Mouse (Mus musculus) heart, embryonic 14.5 days (tissue): ENCODE data around the gene Sema6b. TPM values are rescaled to one million over a fixed set of nuclear protein-coding genes. Genes with fewer than 3 reads are reported as not detected.
A peak's percentile ranks its signal among the peaks of the same experiment; 100 is the strongest.

Experiments used
- ATAC-seq: fragments of 200-750 bp; cut with Nextera tagmentation; 2 replicates; pipeline ENCODE4 v1.8.0; 2017; ENCODE audit warnings: low read depth, moderate TSS enrichment; ENCODE audit not compliant: insufficient number of reproducible peaks, insufficient read depth, low FRiP score
- H3K27ac ChIP-seq, 2 experiments: fragments of 200-500 bp in 1 of 2; fragments of 300-500 bp in 1 of 2; sonication (generic) in 1 of 2; replicated peaks in 1 of 2; 2 replicates each; pipeline ENCODE4 v1.5.1; 2012 to 2014; ENCODE audit warnings: low read depth in 2 of 2, low read length in 2 of 2, control low read depth in 1 of 2, mild to moderate bottlenecking in 1 of 2, mixed read lengths in 1 of 2; ENCODE audit not compliant: control insufficient read depth in 1 of 2, insufficient read depth in 1 of 2
- H3K27me3 ChIP-seq: fragments of 300-500 bp; sonication (generic); 2 replicates; pipeline ENCODE4 v1.6.1; 2014; ENCODE audit warnings: mild to moderate bottlenecking, low read length, control low read depth; ENCODE audit not compliant: control insufficient read depth, insufficient read depth
- H3K36me3 ChIP-seq: fragments of 300-500 bp; sonication (generic); 2 replicates; pipeline ENCODE4 v1.6.1; 2014; ENCODE audit warnings: mild to moderate bottlenecking, control low read depth, low read length, mixed read lengths; ENCODE audit not compliant: control insufficient read depth, insufficient read depth
- H3K4me1 ChIP-seq, 2 experiments: fragments of 200-500 bp in 1 of 2; fragments of 300-500 bp in 1 of 2; sonication (generic) in 1 of 2; 2 replicates each; pipeline ENCODE4 v1.6.1; 2012 to 2014; ENCODE audit warnings: low read length in 2 of 2, control low read depth in 1 of 2, mixed read lengths in 1 of 2; ENCODE audit not compliant: control insufficient read depth in 2 of 2, insufficient read depth in 2 of 2
- H3K4me2 ChIP-seq: fragments of 300-500 bp; sonication (generic); 2 replicates; pipeline ENCODE4 v1.6.1; 2014; ENCODE audit warnings: mild to moderate bottlenecking, low read length
- H3K4me3 ChIP-seq, 2 experiments: fragments of 200-500 bp in 1 of 2; fragments of 300-500 bp in 1 of 2; sonication (generic) in 1 of 2; 2 replicates each; pipeline ENCODE4 v1.5.1; 2012 to 2014; ENCODE audit warnings: low read length in 2 of 2, mild to moderate bottlenecking in 2 of 2, control low read depth in 1 of 2, low read depth in 1 of 2, moderate library complexity in 1 of 2; ENCODE audit not compliant: control insufficient read depth in 1 of 2, insufficient read depth in 1 of 2
- H3K9ac ChIP-seq: fragments of 300-500 bp; sonication (generic); 2 replicates; pipeline ENCODE4 v1.6.1; 2014; ENCODE audit warnings: mild to moderate bottlenecking, low read length
- H3K9me3 ChIP-seq: fragments of 300-500 bp; sonication (generic); 2 replicates; pipeline ENCODE4 v1.6.1; 2016; ENCODE audit warnings: low read length, control low read depth; ENCODE audit not compliant: control insufficient read depth
- WGBS: fragments of 180-500 bp; shearing (Covaris S2); extraction: QIAGEN DNeasy Blood & Tissue Kit; methylation state at CpG from one replicate; pipeline ENCODE4 v1.1.7; 2014; 5-methylcytosine and 5-hydroxymethylcytosine counted together
- polyA plus RNA-seq: library from polyadenylated mRNA; unstranded; fragments of >200 nt; fragmentation: Nextera tagmentation; extraction: Ambion mirVana; gene quantifications from 2 replicates; pipeline ENCODE4 v1.2.1, GENCODE M21; 2014

Sema6b gene
- polyA plus RNA-seq, 1 experiment from 2014 or later = 0.85 TPM

DNA sequence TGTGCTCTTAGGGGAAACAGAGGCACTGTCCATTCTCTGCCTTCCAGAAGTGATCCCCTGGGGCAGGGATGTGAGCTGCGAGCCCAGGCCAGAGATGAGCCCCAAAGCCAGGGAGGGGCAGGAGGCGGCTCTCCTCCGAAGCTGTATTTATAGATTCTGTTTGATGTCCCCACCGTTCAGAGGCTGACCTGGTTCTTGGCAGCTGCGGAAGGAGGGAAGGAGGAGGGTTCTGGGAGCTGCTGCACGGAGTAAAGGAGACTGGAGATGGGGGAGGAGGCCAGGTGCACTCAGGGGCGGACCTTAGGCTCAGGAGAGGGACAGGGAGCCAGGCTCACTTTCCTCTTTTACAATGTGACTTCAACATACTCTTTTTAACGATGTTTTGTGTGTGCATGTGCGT, 6.0 kb upstream of the Sema6b start:
- ATAC-seq = no peak
- 13% methylated on average over 9 of the region's 9 CpGs for WGBS
- no peak overlapping the region for H3K4me3 ChIP-seq
- H3K9me3 ChIP-seq = no peaks in the 10 kb centered on the region
- H3K27ac ChIP-seq = no peak overlapping the region
- H3K4me1 ChIP-seq = peaks cover 3 to 13% of the 10 kb centered on the region in 2 experiments; a peak in 3 of 4 replicates
- peaks cover 100% of the 10 kb centered on the region for H3K27me3 ChIP-seq
- no peak overlapping the region for H3K9ac ChIP-seq
- H3K36me3 ChIP-seq = no peaks in the 10 kb centered on the region
- H3K4me2 ChIP-seq = no peak overlapping the region

DNA sequence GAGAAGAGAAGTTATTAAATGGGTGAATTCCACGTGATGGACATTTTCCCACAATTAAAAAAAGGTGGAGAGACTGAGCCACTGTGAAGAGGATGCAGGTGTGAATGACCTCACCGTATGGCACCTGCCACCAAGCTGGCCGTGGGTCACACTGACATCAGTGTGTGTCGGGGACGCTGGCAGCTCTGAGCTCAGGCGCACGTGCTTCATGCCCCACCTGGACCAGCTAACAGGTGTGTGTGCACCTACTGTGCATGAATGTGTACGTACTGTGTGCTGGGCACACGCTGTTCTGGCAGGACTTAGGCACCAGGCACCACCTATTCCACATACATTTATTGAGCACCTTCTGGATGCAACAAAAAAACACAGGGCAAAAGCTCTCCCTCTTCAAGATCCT, 4.4 kb upstream of the Sema6b start:
- H3K4me2 ChIP-seq = no peak overlapping the region
- peaks cover 100% of the 10 kb centered on the region for H3K27me3 ChIP-seq
- H3K9ac ChIP-seq = no peak overlapping the region
- 67% methylated on average over 9 of the region's 9 CpGs for WGBS
- H3K4me1 ChIP-seq = peaks cover 3 to 18% of the 10 kb centered on the region in 2 experiments; a peak in 3 of 4 replicates
- no peak overlapping the region for H3K27ac ChIP-seq
- ATAC-seq = no peak
- no peaks in the 10 kb centered on the region for H3K9me3 ChIP-seq
- no peaks in the 10 kb centered on the region for H3K36me3 ChIP-seq
- H3K4me3 ChIP-seq = no peak overlapping the region

DNA sequence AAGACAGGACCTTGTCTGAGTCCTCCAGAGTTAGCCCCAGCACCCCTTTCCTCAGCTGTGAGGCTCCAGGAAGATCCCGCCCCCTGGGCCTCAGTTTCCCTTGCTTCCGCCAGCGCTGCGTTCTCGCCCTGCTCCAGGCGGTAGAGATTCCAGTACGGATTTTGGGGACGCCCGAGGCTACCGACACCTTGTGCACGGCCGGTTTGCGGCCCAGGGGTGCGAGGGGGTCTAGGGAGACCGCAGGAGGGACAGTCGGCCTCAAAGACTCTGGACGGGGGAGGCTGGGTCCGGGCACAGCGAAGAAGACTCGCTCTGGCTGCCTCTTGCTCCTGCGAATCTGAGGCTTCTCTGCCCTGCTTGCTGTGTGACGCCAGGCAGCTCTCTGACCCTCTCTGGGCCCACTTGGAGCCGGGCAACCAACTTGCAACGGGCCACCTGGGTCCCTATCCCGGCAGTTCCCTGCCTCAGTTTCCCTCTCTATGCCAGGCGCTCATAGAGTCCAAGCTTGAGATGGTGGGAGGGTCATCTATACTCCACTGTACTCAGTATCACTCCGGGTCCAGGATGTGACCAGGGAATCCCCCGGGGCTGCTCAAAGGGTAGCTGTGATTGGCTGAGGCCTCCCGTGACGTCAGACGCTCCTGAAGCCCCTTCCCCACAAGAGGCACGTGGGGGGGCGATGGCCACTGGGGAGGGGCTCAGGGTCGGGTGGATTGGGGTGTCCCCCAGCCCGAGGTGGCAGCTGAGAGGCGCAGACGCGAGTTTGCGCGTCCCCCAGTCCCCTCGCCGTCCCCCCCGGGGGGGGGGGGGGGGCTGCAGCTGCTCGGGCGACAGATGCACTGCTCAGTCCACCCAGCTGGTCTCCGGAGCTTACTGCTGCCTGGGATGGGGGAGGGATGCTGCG, 1.8 kb upstream of the Sema6b start:
- ATAC-seq = no peak
- peak overlapping the region; percentile 26 to 27; a peak in 3 of 4 replicates for H3K4me3 ChIP-seq
- peaks cover 4 to 18% of the 10 kb centered on the region in 2 experiments; a peak in 3 of 4 replicates for H3K4me1 ChIP-seq
- no peaks in the 10 kb centered on the region for H3K9me3 ChIP-seq
- peaks cover 94% of the 10 kb centered on the region for H3K27me3 ChIP-seq
- H3K36me3 ChIP-seq = no peaks in the 10 kb centered on the region
- H3K4me2 ChIP-seq = peak overlapping the region; percentile 60
- WGBS = under 1% methylated on average over 41 of the region's 47 CpGs
- no peak overlapping the region for H3K27ac ChIP-seq
- H3K9ac ChIP-seq = 0 out of 2 replicates have a peak overlapping the region, but pooled peaks have one; percentile 8

DNA sequence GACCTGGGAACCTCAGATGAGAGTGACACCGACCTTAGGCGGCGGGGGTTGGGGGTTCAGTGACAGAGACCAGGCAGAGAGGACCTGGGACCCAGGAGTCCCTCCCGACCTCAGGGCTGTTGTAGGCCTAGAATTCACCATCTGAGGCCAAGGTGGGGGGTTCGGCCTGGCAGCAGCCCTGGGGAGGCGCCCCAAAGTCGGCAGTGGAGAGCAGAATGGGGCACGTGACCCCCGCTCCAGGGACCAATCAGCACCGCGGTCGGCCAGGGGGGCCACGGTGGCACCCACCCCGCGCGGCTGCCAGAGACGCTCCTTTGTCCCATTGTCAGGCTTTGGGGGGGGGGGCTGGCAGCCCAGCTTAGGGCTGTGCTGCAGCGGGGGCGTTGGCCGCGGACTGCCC, 788 bp downstream of the Sema6b start:
- H3K4me3 ChIP-seq = peak overlapping the region; percentile 50 to 67; a peak in 3 of 4 replicates
- H3K9ac ChIP-seq = peak overlapping the region; percentile 62
- 8% methylated on average over 21 of the region's 21 CpGs for WGBS
- peaks cover 4 to 20% of the 10 kb centered on the region in 2 experiments; a peak in 3 of 4 replicates for H3K4me1 ChIP-seq
- H3K9me3 ChIP-seq = no peaks in the 10 kb centered on the region
- peak overlapping the region; percentile 99 for H3K4me2 ChIP-seq
- no peak for ATAC-seq
- no peaks in the 10 kb centered on the region for H3K36me3 ChIP-seq
- H3K27me3 ChIP-seq = peaks cover 74% of the 10 kb centered on the region
- H3K27ac ChIP-seq = no peak overlapping the region

DNA sequence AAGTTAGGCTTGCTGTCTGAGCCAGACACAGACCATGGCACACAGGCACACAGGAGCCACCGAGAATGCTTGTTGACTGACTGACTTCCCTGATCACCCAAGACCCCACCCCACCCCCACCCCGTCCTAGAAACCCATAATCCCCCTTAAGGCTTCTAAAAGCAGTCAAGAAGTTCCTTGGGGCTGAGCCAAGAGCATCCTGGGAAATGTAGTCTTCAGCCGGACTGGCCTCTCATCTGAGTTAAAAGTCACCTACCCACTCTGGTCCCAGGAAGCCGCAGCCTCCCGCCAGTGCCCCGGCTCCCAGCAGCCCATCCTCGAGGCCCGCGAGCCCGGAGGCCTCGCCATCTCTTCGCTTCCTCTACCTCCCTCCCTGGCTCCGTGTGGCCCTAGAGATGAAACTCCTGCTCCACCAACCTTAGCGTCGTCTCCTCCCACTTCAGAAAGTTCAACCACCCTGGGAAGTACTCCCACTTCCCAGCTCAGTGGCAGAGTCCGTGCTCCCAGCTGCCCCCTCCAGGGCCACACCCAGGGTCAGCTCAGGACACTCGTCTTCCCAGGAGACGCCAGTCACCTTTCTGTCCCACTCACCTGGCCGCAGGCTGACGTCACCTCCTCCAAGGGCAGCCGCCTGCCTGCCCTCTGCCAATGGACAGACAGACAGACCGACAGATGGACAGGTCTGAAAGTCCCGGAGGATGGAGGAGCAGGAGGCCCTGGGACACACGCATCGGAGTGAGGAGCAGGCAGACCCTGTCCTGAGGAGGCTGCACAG, 2.1 kb downstream of the Sema6b start:
- peaks cover 8 to 32% of the 10 kb centered on the region in 2 experiments; a peak in 3 of 4 replicates for H3K4me1 ChIP-seq
- no peaks in the 10 kb centered on the region for H3K9me3 ChIP-seq
- peak overlapping the region; percentile 31; the same call in 1 of the 2 replicates for H3K4me2 ChIP-seq
- H3K9ac ChIP-seq = no peak overlapping the region
- no peak for ATAC-seq
- no peak overlapping the region for H3K27ac ChIP-seq
- no peak overlapping the region for H3K4me3 ChIP-seq
- WGBS = 18% methylated on average over 25 of the region's 25 CpGs
- peaks cover 61% of the 10 kb centered on the region for H3K27me3 ChIP-seq
- H3K36me3 ChIP-seq = no peaks in the 10 kb centered on the region

DNA sequence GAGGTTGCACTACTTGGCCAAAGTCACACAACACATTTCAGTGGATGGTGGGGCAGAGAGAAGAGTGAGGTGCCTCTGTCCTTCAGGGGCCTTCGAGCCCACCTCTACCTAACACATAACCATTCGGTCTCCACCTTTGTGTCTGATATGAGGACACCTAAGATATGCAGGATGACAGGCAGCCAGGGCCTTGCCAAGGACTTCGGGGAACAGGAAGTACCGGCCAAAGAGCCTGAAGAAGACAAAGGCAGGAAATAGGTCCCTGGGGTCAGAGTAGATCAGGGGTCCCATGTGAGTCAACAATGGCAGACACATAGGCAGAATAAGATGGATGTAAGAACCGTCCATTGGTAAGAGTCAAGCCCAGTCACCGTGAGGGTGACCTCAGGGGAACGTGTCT, 3.6 kb downstream of the Sema6b start:
- 69% methylated on average over 7 of the region's 7 CpGs for WGBS
- peaks cover 46% of the 10 kb centered on the region for H3K27me3 ChIP-seq

DNA sequence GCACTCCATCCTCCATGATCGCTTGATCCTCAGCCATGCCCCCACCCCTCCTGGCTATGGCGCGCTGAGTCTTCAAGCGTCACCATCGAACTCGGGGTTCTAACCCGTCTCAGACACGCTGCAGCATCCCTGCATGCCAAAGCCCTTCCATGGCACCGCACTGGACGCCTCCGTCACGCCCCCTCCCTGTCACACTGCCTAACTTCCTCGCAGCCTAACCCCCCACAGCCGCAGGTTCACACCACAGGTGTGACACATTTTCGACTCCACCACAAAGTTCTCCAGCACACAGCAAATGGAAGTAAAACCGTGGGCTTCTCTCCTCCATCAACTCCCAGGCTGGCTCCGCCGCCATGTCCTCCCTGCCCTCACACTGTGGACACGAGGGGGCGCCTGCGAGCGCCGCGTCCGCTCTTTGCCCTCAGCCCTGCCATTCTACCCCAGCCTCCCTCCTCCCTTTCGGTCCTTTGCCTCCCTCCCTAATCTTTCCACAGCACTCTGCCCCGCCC, 5.6 kb downstream of the Sema6b start:
- Histone ChIP-seq H3K4me3 (peak overlapping the region; percentile 10 to 34), H3K4me2 (peak overlapping the region; percentile 68), H3K9ac (peak overlapping the region; percentile 28), H3K27ac (peak overlapping the region in 1 of 2 experiments; percentile 41; a peak in 1 of 4 replicates), H3K36me3 (no peaks in the 10 kb centered on the region), H3K4me1 (peaks cover 6 to 20% of the 10 kb centered on the region in 2 experiments; a peak in 3 of 4 replicates), H3K9me3 (peaks cover 7% of the 10 kb centered on the region; the same call in 1 of the 2 replicates), H3K27me3 (peaks cover 26% of the 10 kb centered on the region)
- ATAC-seq = no peak; the same call in 1 of the 2 replicates
- WGBS = 2% methylated on average over 27 of the region's 27 CpGs

More for the DNA sequence above, 3.6 kb downstream of the Sema6b start:
- Histone ChIP-seq H3K27ac (no peak overlapping the region), H3K4me2 (no peak overlapping the region), H3K4me1 (peaks cover 8 to 26% of the 10 kb centered on the region in 2 experiments; a peak in 3 of 4 replicates), H3K9ac (no peak overlapping the region), H3K36me3 (no peaks in the 10 kb centered on the region), H3K9me3 (0 out of 2 replicates have a peak, but pooled peaks cover under 1% of the 10 kb centered on the region), H3K4me3 (no peak overlapping the region)
- no peak for ATAC-seq
